Mouse (Mus musculus) megakaryocyte, embryonic 14.5 days (primary cell): ENCODE results near the gene Dao. TPM values are rescaled to one million over a fixed set of nuclear protein-coding genes. Genes with fewer than 3 reads are reported as not detected.

Source experiments
- H3K27me3 ChIP-seq: replicated peaks from 2 replicates; pipeline ENCODE3; 2012; ENCODE audit warnings: inconsistent platforms
- H3K36me3 ChIP-seq: replicated peaks from 2 replicates; pipeline ENCODE3; 2012; ENCODE audit warnings: low read length, inconsistent platforms, mixed read lengths
- H3K4me1 ChIP-seq: 2 replicates; pipeline ENCODE4 v1.6.1; 2012; ENCODE audit warnings: inconsistent platforms
- H3K4me3 ChIP-seq: replicated peaks from 2 replicates; pipeline ENCODE3; 2012; ENCODE audit warnings: moderate library complexity, mild to moderate bottlenecking, inconsistent platforms
- H3K9me3 ChIP-seq: 2 replicates; pipeline ENCODE4 v1.6.1; 2012; ENCODE audit warnings: inconsistent platforms
- FLI1 ChIP-seq: IDR thresholded peaks from 2 replicates; pipeline ENCODE4 v1.6.1; 2012; ENCODE audit warnings: low read length, inconsistent platforms, mixed read lengths
- GATA1 ChIP-seq: IDR thresholded peaks from 3 replicates; pipeline ENCODE4 v1.6.1; 2012; ENCODE audit warnings: mixed read lengths, low read length, inconsistent platforms, borderline replicate concordance
- polyA plus RNA-seq: library from polyadenylated mRNA; stranded (reverse); fragments of >175 nt; gene quantifications from 2 replicates; pipeline ENCODE4 v1.2.3, GENCODE M21; 2012; ENCODE audit warnings: low replicate concordance; ENCODE audit not compliant: insufficient read depth

Gene Dao
- polyA plus RNA-seq = not detected in 2 replicates

DNA sequence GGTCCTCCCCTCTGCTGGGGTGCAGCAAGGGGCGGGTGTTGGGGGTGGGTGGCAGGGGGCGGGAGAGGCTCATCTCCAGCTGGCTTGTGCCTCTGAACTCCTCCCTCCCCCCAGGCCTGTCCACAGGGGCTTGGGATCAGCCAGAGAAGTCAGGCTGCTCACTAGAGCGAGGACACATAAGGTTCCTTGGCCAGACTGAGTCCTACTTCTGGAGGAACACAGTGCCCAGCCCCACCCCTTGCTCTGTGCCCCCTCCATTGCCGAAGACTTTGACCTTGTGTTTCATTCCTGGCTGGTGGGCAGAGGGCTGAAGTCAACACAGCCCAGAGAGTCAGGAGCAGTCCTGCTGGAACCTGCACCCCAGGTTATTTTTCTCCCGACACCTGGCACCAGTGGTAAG, at the start of gene Dao:
Gene Dao (plus strand): TSS at position 162 of the 400 bp plus-strand sequence.
- Histone ChIP-seq H3K4me3 (no peak within 1 kb of the TSS), H3K36me3 (no peaks in the 10 kb centered on the region), H3K27me3 (peaks cover 33% of the 10 kb centered on the region), H3K4me1 (peaks cover 35% of the 10 kb centered on the region), H3K9me3 (peaks cover 3% of the 10 kb centered on the region; the same call in 1 of the 2 replicates)
- TF ChIP-seq GATA1 = no peak
- no peak for TF ChIP-seq FLI1

DNA sequence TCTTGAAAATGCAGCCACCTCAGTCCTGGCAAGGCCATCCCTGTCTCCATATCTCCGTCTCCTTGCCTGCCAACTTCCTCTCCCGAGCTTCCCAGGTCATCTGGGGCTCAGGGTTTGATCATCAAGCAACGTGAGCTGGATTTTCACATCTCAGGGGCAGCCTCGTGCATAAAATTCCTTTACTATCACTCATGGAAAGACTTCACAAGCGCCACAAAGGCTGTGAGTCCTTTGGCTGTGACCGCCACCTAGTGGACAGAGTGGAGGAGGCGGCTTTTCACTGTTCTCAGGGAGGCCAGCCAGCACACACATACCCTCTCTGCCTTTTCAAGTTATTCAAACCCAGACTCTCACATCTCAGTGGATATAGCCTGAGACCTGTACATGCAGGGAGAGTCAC, 49.1 kb upstream of the Dao start:
- Histone ChIP-seq H3K4me3 (peak overlapping the region; percentile 77), H3K27me3 (no peaks in the 10 kb centered on the region), H3K9me3 (no peaks in the 10 kb centered on the region), H3K36me3 (peaks cover 53% of the 10 kb centered on the region), H3K4me1 (peaks cover 70% of the 10 kb centered on the region)
- TF ChIP-seq FLI1 (no peak), GATA1 (no peak)

DNA sequence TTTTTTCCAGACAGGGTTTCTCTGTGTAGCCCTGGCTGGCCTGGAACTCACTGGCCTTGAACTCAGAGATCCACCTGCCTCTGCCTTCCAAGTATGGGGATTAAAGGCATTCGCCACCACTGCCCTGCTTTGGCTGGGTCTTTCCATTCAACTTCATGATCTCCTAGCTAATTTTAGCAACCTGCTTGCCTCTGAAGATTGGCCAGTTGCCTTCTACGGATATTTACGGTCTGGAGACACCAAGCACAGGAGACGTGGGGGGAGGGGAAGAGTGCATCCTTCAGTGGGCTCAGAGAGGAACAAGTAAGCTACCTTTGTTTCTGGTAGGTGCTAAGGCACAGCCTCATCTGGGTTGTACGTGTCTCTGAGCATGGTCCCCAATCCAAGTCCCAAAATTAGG, 48.2 kb upstream of the Dao start:
- Histone ChIP-seq H3K4me3 (no peak overlapping the region), H3K27me3 (no peaks in the 10 kb centered on the region), H3K9me3 (no peaks in the 10 kb centered on the region), H3K36me3 (peaks cover 49% of the 10 kb centered on the region), H3K4me1 (peaks cover 65% of the 10 kb centered on the region)
- TF ChIP-seq FLI1 (no peak), GATA1 (no peak)

DNA sequence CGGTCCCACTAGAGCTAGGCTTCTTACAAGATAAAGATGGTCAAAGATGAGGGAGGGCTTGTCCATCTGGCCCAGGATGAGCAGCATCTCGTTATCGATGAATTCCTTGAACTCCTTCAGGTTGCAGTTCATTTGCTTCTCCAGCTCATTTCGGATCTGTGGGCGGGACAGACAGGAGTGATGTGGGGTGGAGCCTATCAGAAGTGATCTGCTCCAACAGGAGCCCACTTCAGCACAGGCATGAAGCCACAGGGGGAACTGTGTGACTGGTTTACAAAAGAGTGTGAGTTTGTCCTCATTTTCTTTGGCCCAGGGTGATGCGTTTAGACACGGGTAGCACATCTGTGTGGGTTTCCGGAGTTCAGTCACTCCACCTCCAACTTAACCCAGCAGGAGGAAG, 47.8 kb upstream of the Dao start:
- H3K4me1 ChIP-seq = peaks cover 60% of the 10 kb centered on the region
- TF ChIP-seq GATA1 (no peak), FLI1 (no peak)
- H3K36me3 ChIP-seq = peaks cover 48% of the 10 kb centered on the region

DNA sequence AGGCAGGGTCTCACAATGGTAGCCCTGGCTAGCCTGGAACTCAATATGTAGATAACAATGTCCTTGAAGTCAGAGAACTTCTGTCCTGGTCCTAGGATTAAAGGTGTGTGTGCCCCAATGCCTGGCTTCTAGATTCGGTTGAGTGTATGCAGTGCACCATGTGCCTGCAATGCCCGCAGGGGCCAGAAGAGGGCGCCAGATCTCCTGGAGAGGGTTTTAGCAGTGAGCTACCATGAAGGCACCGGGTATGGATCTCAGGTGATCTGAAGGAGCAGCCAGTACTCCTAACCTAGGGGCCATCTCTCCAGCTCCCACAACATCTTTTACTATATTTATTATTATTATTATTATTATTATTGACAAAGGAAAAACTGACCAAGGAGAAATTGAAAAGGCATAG, 47.0 kb upstream of the Dao start:
- Histone ChIP-seq H3K4me1 (peaks cover 57% of the 10 kb centered on the region), H3K4me3 (no peak overlapping the region), H3K36me3 (peaks cover 51% of the 10 kb centered on the region), H3K9me3 (no peaks in the 10 kb centered on the region), H3K27me3 (no peaks in the 10 kb centered on the region)
- TF ChIP-seq FLI1 (no peak), GATA1 (no peak)

More for the DNA sequence above, 47.8 kb upstream of the Dao start:
- Histone ChIP-seq H3K4me3 (no peak overlapping the region), H3K9me3 (no peaks in the 10 kb centered on the region), H3K27me3 (no peaks in the 10 kb centered on the region)

DNA sequence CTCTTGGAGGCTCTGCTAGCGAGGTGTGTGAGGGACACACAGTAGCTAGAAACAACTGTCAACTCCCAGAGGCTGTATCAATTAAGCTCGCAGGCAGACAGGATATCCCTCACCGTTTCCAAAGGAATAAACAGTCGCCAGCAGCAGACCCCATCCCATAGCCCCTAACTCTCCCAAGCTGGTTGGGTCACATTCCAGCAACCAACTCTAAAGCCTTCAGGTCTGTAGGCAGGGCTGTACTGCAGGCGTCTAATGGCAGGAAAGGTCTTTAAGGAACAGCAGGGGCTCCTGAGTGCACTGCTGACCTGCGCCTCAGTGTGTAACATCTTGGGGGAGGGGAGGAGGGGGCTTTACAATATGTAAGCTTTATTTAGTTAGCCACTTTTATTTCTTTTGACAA, 44.5 kb upstream of the Dao start:
- H3K36me3 ChIP-seq = peaks cover 61% of the 10 kb centered on the region
- H3K9me3 ChIP-seq = no peaks in the 10 kb centered on the region
- TF ChIP-seq FLI1 (no peak), GATA1 (no peak)
- H3K27me3 ChIP-seq = no peaks in the 10 kb centered on the region
- H3K4me3 ChIP-seq = no peak overlapping the region
- H3K4me1 ChIP-seq = peaks cover 41% of the 10 kb centered on the region

DNA sequence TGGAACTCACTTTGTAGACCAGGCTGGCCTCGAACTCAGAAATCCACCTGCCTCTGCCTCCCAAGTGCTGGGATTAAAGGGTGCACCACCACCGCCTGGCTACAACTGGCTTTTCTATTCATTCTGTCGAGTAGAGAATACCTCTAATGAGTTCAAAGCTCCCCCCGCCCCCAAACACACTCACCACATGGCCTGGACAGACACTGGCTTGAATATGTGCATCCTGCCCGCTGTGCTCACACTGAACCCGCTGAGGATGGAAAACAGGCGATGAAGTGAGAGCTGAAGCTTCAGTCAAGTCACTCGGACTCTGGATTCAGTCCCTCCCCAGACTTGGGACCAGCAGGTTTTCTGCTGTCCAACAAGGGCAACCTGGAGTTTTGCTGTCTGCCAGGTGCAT, 43.1 kb upstream of the Dao start:
- peaks cover 36% of the 10 kb centered on the region for H3K4me1 ChIP-seq
- no peaks in the 10 kb centered on the region for H3K9me3 ChIP-seq

DNA sequence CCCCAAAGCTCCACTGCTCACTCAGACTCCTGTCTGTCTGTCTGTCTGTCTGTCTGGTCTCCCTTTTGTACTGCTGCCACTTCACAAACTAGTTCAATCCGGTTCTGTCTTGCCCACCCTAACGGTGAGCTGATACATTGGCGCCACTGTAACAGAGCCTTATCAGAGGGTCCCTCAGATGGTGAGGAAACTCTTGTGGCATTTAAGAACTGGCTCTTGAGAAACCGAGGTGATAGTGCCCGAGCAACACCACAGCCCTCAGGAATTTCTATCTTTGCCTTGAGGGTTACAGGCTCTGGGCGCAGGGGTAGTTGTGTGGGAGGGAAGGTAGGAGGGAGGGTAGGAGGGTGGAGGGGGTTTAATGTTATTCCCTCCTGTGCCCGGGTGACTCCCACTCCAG, 41.7 kb upstream of the Dao start:
- peaks cover 75% of the 10 kb centered on the region for H3K36me3 ChIP-seq
- H3K4me1 ChIP-seq = peaks cover 39% of the 10 kb centered on the region
- no peaks in the 10 kb centered on the region for H3K9me3 ChIP-seq
- no peaks in the 10 kb centered on the region for H3K27me3 ChIP-seq
- H3K4me3 ChIP-seq = no peak overlapping the region
- TF ChIP-seq GATA1 (no peak), FLI1 (no peak)

More for the DNA sequence above, 43.1 kb upstream of the Dao start:
- Histone ChIP-seq H3K4me3 (no peak overlapping the region), H3K27me3 (no peaks in the 10 kb centered on the region), H3K36me3 (peaks cover 67% of the 10 kb centered on the region)
- TF ChIP-seq GATA1 (no peak), FLI1 (no peak)

DNA sequence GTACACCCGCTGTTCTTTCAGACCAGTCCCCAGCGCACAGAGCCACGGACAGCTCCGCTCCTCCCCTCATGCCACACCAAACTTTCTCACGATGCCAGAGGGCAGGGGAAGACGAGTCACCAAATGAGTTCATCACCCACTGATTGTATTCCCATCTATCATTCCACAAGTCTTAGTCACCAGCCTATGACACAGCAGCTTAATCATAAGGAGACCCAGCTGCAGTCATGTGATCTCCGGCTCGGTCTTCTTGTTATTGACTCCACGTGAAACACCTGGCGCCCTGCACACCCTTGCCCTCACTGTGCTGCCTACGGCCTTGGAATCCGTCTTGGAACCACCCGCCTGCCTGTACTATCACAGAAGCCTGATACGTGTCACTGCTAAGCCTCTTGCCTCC, 38.5 kb upstream of the Dao start:
- Histone ChIP-seq H3K27me3 (no peaks in the 10 kb centered on the region), H3K9me3 (no peaks in the 10 kb centered on the region), H3K36me3 (peaks cover 79% of the 10 kb centered on the region), H3K4me3 (no peak overlapping the region), H3K4me1 (peaks cover 39% of the 10 kb centered on the region)
- TF ChIP-seq FLI1 = no peak
- no peak for TF ChIP-seq GATA1

DNA sequence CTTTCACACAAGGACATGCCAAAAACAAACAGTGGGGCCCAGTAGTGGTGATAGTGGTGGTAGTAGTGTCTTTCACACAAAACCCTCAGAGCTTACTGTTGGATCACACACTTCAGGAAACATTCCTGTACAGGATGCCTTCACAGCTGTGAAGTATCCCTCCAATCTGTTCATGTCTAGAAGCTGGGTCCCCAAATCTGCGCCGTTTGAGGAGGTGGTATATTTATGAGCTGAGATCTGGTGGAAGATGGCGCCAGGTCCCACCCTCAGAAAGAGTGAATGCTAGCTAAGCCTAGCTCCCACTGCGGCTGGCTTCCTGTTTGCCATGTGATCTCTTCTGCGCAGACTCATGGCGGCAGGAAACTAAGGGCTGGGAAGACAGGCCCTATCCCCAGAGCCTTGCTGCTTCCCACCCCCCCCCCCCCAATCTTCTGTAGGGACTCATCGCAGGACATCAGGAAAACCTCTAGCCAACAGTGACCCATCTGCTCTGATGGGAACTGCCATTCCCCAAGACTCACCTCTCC, 37.8 kb upstream of the Dao start:
- Histone ChIP-seq H3K4me1 (peaks cover 37% of the 10 kb centered on the region), H3K4me3 (no peak overlapping the region), H3K36me3 (peaks cover 81% of the 10 kb centered on the region), H3K27me3 (no peaks in the 10 kb centered on the region), H3K9me3 (no peaks in the 10 kb centered on the region)
- no peak for TF ChIP-seq GATA1

DNA sequence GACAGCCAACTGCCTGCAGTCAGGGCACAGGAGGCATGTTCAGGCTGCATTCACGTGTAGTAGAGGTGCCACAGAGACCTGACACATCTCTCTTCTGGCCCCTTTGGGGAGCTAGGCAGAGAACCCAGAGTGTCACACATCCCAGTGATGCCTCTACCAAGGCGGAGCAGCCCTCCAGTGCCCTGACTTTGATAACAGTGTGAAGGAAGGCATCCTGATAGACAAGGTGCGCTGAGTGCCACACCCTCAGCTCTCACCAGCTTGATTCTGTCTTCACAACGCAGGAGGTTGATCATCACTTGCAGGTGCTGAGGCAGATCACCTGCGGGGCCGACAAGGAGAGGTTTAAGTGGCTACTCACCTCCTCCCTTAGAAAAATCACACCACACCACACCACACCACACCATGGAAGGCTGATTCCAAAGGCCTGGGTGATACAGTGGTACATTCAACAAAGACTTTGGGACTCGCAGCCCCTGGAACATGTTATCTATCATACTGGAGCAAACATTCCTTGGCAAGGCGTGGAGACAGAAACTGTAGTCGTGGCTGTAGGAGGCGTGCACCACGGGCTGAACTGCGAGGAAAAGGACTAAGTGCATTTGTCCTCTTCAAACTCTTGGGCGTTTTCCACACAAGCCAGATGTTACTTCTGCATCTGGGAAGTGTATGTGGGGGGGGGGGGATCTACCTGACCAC, 36.9 kb upstream of the Dao start:
- Histone ChIP-seq H3K4me1 (peaks cover 31% of the 10 kb centered on the region), H3K9me3 (no peaks in the 10 kb centered on the region), H3K36me3 (peaks cover 73% of the 10 kb centered on the region), H3K27me3 (no peaks in the 10 kb centered on the region), H3K4me3 (peak overlapping the region; percentile 72)
- TF ChIP-seq GATA1 = no peak
- TF ChIP-seq FLI1 = no peak
